Comparison of ENCODE assay signal across 13 mouse cellular contexts in genomic region chr3:100228981-100229380, GRCm38 (mm10).
"Had no signal": no experiment of that assay in that cellular context is flagged by ENCODE, and none has a peak within 500 bp of the region (broad histone marks: within the 10 kb centered on the region; RNA-seq: fewer than 3 reads in every experiment).

No protein-coding gene starts in this region.

- H3K4me3 ChIP-seq: limb, embryonic 13.5 days; liver, embryonic 13.5 days had no signal

- H3K36me3 ChIP-seq: limb, embryonic 13.5 days; liver, embryonic 13.5 days had no signal

- DNase-seq: left cerebral cortex, postnatal 4 days; liver, embryonic 13.5 days; lung, adult 2 months; lung, postnatal 14 days; lung, postnatal 4 days; midbrain, embryonic 14.5 days; right cerebral cortex, adult 18-20 months; right cerebral cortex, postnatal 14 days; right cerebral cortex, postnatal 4 days; thymus, postnatal 25 days had no signal

- H3K9ac ChIP-seq: limb, embryonic 13.5 days; liver, embryonic 13.5 days had no signal

- ATAC-seq: intestine, embryonic 16.5 days had no signal

- H3K4me1 ChIP-seq: limb, embryonic 13.5 days; liver, embryonic 13.5 days had no signal

- H3K9me3 ChIP-seq: limb, embryonic 13.5 days; liver, embryonic 13.5 days had no signal

- H3K4me2 ChIP-seq: limb, embryonic 13.5 days; liver, embryonic 13.5 days; midbrain, embryonic 11.5 days had no signal

- H3K27me3 ChIP-seq: limb, embryonic 13.5 days; liver, embryonic 13.5 days had no signal

- H3K27ac ChIP-seq: limb, embryonic 13.5 days; liver, embryonic 13.5 days had no signal
